Mouse (Mus musculus): ENCODE results near the gene Shank2. TPM values are rescaled to one million over a fixed set of nuclear protein-coding genes. Genes with fewer than 3 reads are reported as not detected.

Shank2 gene
- polyA plus RNA-seq, 1 experiment from 2014 or later, result not detected

GRCm38 (mm10) chr7:144008079-144008478, 6.4 kb downstream of the Shank2 start:
- no peaks in the 10 kb centered on the region for H3K36me3 ChIP-seq (ENCODE audit: inconsistent target)
- H3K4me3 ChIP-seq (ENCODE audit: inconsistent target), result no peak overlapping the region
- no peak overlapping the region for H3K27ac ChIP-seq
- H3K79me2 ChIP-seq (ENCODE audit: inconsistent target), result no peaks in the 10 kb centered on the region
- WGBS (ENCODE audit: missing documents), result 89% methylated on average over 4 of the region's 4 CpGs

- Histone ChIP-seq H3K79me2 (ENCODE audit: inconsistent target) (no peaks in the 10 kb centered on the region), H3K27ac (no peak overlapping the region), H3K36me3 (ENCODE audit: inconsistent target) (no peaks in the 10 kb centered on the region), H3K4me3 (ENCODE audit: inconsistent target) (no peak overlapping the region)
- 85% methylated on average over 4 of the region's 4 CpGs for WGBS (ENCODE audit: missing documents)
These were observed 7.3 kb downstream of the Shank2 start for GRCm38 (mm10) chr7:144008985-144009384.

GRCm38 (mm10) chr7:144014485-144014884, 12.8 kb downstream of the Shank2 start:
- Histone ChIP-seq H3K27ac (no peak overlapping the region), H3K4me3 (ENCODE audit: inconsistent target) (no peak overlapping the region), H3K79me2 (ENCODE audit: inconsistent target) (no peaks in the 10 kb centered on the region), H3K36me3 (ENCODE audit: inconsistent target) (no peaks in the 10 kb centered on the region)
- WGBS (ENCODE audit: missing documents), result 95% methylated on average over 2 of the region's 2 CpGs

- H3K4me3 ChIP-seq (ENCODE audit: inconsistent target), result no peak overlapping the region
- H3K36me3 ChIP-seq (ENCODE audit: inconsistent target), result no peaks in the 10 kb centered on the region
- H3K27ac ChIP-seq, result no peak overlapping the region
- WGBS (ENCODE audit: missing documents), result 87% methylated on average over 3 of the region's 3 CpGs
- no peaks in the 10 kb centered on the region for H3K79me2 ChIP-seq (ENCODE audit: inconsistent target)
These were observed 20.1 kb downstream of the Shank2 start for GRCm38 (mm10) chr7:144021801-144022200.

GRCm38 (mm10) chr7:144022682-144023081, 21.0 kb downstream of the Shank2 start:
- Histone ChIP-seq H3K27ac (no peak overlapping the region), H3K36me3 (ENCODE audit: inconsistent target) (no peaks in the 10 kb centered on the region), H3K79me2 (ENCODE audit: inconsistent target) (no peaks in the 10 kb centered on the region), H3K4me3 (ENCODE audit: inconsistent target) (no peak overlapping the region)
- 51% methylated on average over 5 of the region's 5 CpGs for WGBS (ENCODE audit: missing documents)

- H3K79me2 ChIP-seq (ENCODE audit: inconsistent target), result no peaks in the 10 kb centered on the region
- 83% methylated on average over 4 of the region's 4 CpGs for WGBS (ENCODE audit: missing documents)
- H3K27ac ChIP-seq, result no peak overlapping the region
- H3K4me3 ChIP-seq (ENCODE audit: inconsistent target), result no peak overlapping the region
- H3K36me3 ChIP-seq (ENCODE audit: inconsistent target), result no peaks in the 10 kb centered on the region
These were observed 21.8 kb downstream of the Shank2 start for GRCm38 (mm10) chr7:144023561-144023960.

- no peak overlapping the region for H3K4me3 ChIP-seq (ENCODE audit: inconsistent target)
- no peaks in the 10 kb centered on the region for H3K79me2 ChIP-seq (ENCODE audit: inconsistent target)
- no peak overlapping the region for H3K27ac ChIP-seq
- WGBS (ENCODE audit: missing documents), result 91% methylated on average over 12 of the region's 12 CpGs
- H3K36me3 ChIP-seq (ENCODE audit: inconsistent target), result no peaks in the 10 kb centered on the region
These were observed 24.5 kb downstream of the Shank2 start for GRCm38 (mm10) chr7:144026024-144026752.

GRCm38 (mm10) chr7:144029246-144029645, 27.5 kb downstream of the Shank2 start:
- WGBS (ENCODE audit: missing documents), result 64% methylated on average over 4 of the region's 5 CpGs
- H3K79me2 ChIP-seq (ENCODE audit: inconsistent target), result no peaks in the 10 kb centered on the region
- H3K4me3 ChIP-seq (ENCODE audit: inconsistent target), result no peak overlapping the region
- no peaks in the 10 kb centered on the region for H3K36me3 ChIP-seq (ENCODE audit: inconsistent target)
- H3K27ac ChIP-seq, result no peak overlapping the region

GRCm38 (mm10) chr7:144030796-144031195, 29.1 kb downstream of the Shank2 start:
- no peaks in the 10 kb centered on the region for H3K79me2 ChIP-seq (ENCODE audit: inconsistent target)
- WGBS (ENCODE audit: missing documents), result 72% methylated on average over 11 of the region's 11 CpGs
- H3K4me3 ChIP-seq (ENCODE audit: inconsistent target), result no peak overlapping the region
- H3K27ac ChIP-seq, result no peak overlapping the region
- H3K36me3 ChIP-seq (ENCODE audit: inconsistent target), result no peaks in the 10 kb centered on the region

GRCm38 (mm10) chr7:144031611-144032010, 29.9 kb downstream of the Shank2 start:
- no peaks in the 10 kb centered on the region for H3K79me2 ChIP-seq (ENCODE audit: inconsistent target)
- H3K27ac ChIP-seq, result no peak overlapping the region
- H3K36me3 ChIP-seq (ENCODE audit: inconsistent target), result no peaks in the 10 kb centered on the region
- WGBS (ENCODE audit: missing documents), result 91% methylated on average over 3 of the region's 3 CpGs
- H3K4me3 ChIP-seq (ENCODE audit: inconsistent target), result no peak overlapping the region

GRCm38 (mm10) chr7:144037541-144037940, 35.8 kb downstream of the Shank2 start:
- H3K36me3 ChIP-seq (ENCODE audit: inconsistent target), result no peaks in the 10 kb centered on the region
- H3K4me3 ChIP-seq (ENCODE audit: inconsistent target), result no peak overlapping the region
- no peak overlapping the region for H3K27ac ChIP-seq
- H3K79me2 ChIP-seq (ENCODE audit: inconsistent target), result no peaks in the 10 kb centered on the region
- 87% methylated on average over 11 of the region's 11 CpGs for WGBS (ENCODE audit: missing documents)

- no peak overlapping the region for H3K27ac ChIP-seq
- H3K36me3 ChIP-seq (ENCODE audit: inconsistent target), result no peaks in the 10 kb centered on the region
- H3K4me3 ChIP-seq (ENCODE audit: inconsistent target), result no peak overlapping the region
- 83% methylated on average over 9 of the region's 9 CpGs for WGBS (ENCODE audit: missing documents)
- no peaks in the 10 kb centered on the region for H3K79me2 ChIP-seq (ENCODE audit: inconsistent target)
These were observed 36.4 kb downstream of the Shank2 start for GRCm38 (mm10) chr7:144037966-144038669.

GRCm38 (mm10) chr7:144038741-144039140, 37.0 kb downstream of the Shank2 start:
- Histone ChIP-seq H3K36me3 (ENCODE audit: inconsistent target) (no peaks in the 10 kb centered on the region), H3K4me3 (ENCODE audit: inconsistent target) (no peak overlapping the region), H3K79me2 (ENCODE audit: inconsistent target) (no peaks in the 10 kb centered on the region), H3K27ac (no peak overlapping the region)
- WGBS (ENCODE audit: missing documents), result 81% methylated on average over 8 of the region's 8 CpGs

GRCm38 (mm10) chr7:144040328-144040727, 38.6 kb downstream of the Shank2 start:
- WGBS (ENCODE audit: missing documents), result 84% methylated on average over 3 of the region's 3 CpGs
- H3K27ac ChIP-seq, result no peak overlapping the region
- no peaks in the 10 kb centered on the region for H3K36me3 ChIP-seq (ENCODE audit: inconsistent target)
- no peak overlapping the region for H3K4me3 ChIP-seq (ENCODE audit: inconsistent target)
- H3K79me2 ChIP-seq (ENCODE audit: inconsistent target), result no peaks in the 10 kb centered on the region

GRCm38 (mm10) chr7:144052076-144052475, 50.3 kb downstream of the Shank2 start:
- no peak overlapping the region for H3K4me3 ChIP-seq (ENCODE audit: inconsistent target)
- no peaks in the 10 kb centered on the region for H3K36me3 ChIP-seq (ENCODE audit: inconsistent target)
- no peak overlapping the region for H3K27ac ChIP-seq
- H3K79me2 ChIP-seq (ENCODE audit: inconsistent target), result no peaks in the 10 kb centered on the region
- WGBS (ENCODE audit: missing documents), result 21% methylated on average over 12 of the region's 12 CpGs
